Mouse (Mus musculus): ENCODE data around the gene Trim7. TPM values are rescaled to one million over a fixed set of nuclear protein-coding genes. Genes with fewer than 3 reads are reported as not detected.
A peak's percentile ranks its signal among the peaks of the same experiment; 100 is the strongest.

Trim7 gene
- polyA plus RNA-seq, 1 experiment from 2014 or later: 1.1 TPM

GRCm38 (mm10) chr11:48793184-48793583 lies 32.8 kb upstream of the Trim7 start:
- no peak for ATAC-seq
- H3K4me1 ChIP-seq (replicated peaks): peaks cover 2% of the 10 kb centered on the region; the same call in 1 of the 2 replicates
- no peaks in the 10 kb centered on the region for H3K27me3 ChIP-seq (replicated peaks)
- H3K9ac ChIP-seq: no peak overlapping the region
- no peaks in the 10 kb centered on the region for H3K9me3 ChIP-seq
- H3K27ac ChIP-seq: no peak overlapping the region
- H3K36me3 ChIP-seq: no peaks in the 10 kb centered on the region
- no peak overlapping the region for H3K4me2 ChIP-seq (replicated peaks)
- H3K4me3 ChIP-seq (replicated peaks): no peak overlapping the region
- WGBS: 96% methylated on average over 3 of the region's 3 CpGs

GRCm38 (mm10) chr11:48795221-48795620 lies 30.7 kb upstream of the Trim7 start:
- Histone ChIP-seq H3K4me2 (replicated peaks) (no peak overlapping the region), H3K36me3 (no peaks in the 10 kb centered on the region), H3K9me3 (no peaks in the 10 kb centered on the region), H3K27ac (no peak overlapping the region), H3K27me3 (replicated peaks) (no peaks in the 10 kb centered on the region), H3K4me1 (replicated peaks) (peaks cover 5% of the 10 kb centered on the region; the same call in 1 of the 2 replicates), H3K4me3 (replicated peaks) (no peak overlapping the region), H3K9ac (no peak overlapping the region)
- WGBS: 94% methylated on average over 7 of the region's 7 CpGs
- no peak for ATAC-seq

- no peak overlapping the region for H3K4me2 ChIP-seq (replicated peaks)
- 81% methylated on average over 4 of the region's 4 CpGs for WGBS
- no peaks in the 10 kb centered on the region for H3K36me3 ChIP-seq
- ATAC-seq: no peak
- H3K4me1 ChIP-seq (replicated peaks): peaks cover 3% of the 10 kb centered on the region
- no peaks in the 10 kb centered on the region for H3K9me3 ChIP-seq
- H3K27ac ChIP-seq: no peak overlapping the region
- H3K9ac ChIP-seq: no peak overlapping the region
- no peak overlapping the region for H3K4me3 ChIP-seq (replicated peaks)
- no peaks in the 10 kb centered on the region for H3K27me3 ChIP-seq (replicated peaks)
Measured at GRCm38 (mm10) chr11:48796290-48796689, 29.6 kb upstream of the Trim7 start.

- Histone ChIP-seq H3K36me3 (peaks cover 5% of the 10 kb centered on the region), H3K9me3 (no peaks in the 10 kb centered on the region), H3K4me3 (replicated peaks) (no peak overlapping the region), H3K4me1 (replicated peaks) (peaks cover 11% of the 10 kb centered on the region), H3K27me3 (replicated peaks) (no peaks in the 10 kb centered on the region), H3K27ac (no peak overlapping the region), H3K9ac (no peak overlapping the region), H3K4me2 (replicated peaks) (no peak overlapping the region)
- ATAC-seq: no peak
- WGBS: 65% methylated on average over 5 of the region's 5 CpGs
Measured at GRCm38 (mm10) chr11:48797287-48797686, 28.7 kb upstream of the Trim7 start.

- WGBS: 75% methylated on average over 7 of the region's 7 CpGs
- Histone ChIP-seq H3K4me1 (replicated peaks) (peaks cover 19% of the 10 kb centered on the region), H3K27me3 (replicated peaks) (no peaks in the 10 kb centered on the region), H3K27ac (no peak overlapping the region), H3K9me3 (no peaks in the 10 kb centered on the region), H3K4me3 (replicated peaks) (0 out of 2 replicates have a peak overlapping the region, but pooled peaks have one; percentile 65), H3K4me2 (replicated peaks) (peak overlapping the region; percentile 77), H3K36me3 (peaks cover 14% of the 10 kb centered on the region), H3K9ac (0 out of 2 replicates have a peak overlapping the region, but pooled peaks have one; percentile 0)
- no peak for ATAC-seq
Measured at GRCm38 (mm10) chr11:48798308-48798707, 27.6 kb upstream of the Trim7 start.

GRCm38 (mm10) chr11:48798984-48799920 lies 26.7 kb upstream of the Trim7 start:
- peak; percentile 30 for ATAC-seq
- Histone ChIP-seq H3K9ac (peak overlapping the region; percentile 71), H3K27me3 (replicated peaks) (no peaks in the 10 kb centered on the region), H3K9me3 (no peaks in the 10 kb centered on the region), H3K27ac (peak overlapping the region; percentile 98), H3K4me1 (replicated peaks) (peaks cover 19% of the 10 kb centered on the region), H3K36me3 (peaks cover 22% of the 10 kb centered on the region), H3K4me3 (replicated peaks) (peak overlapping the region; percentile 65), H3K4me2 (replicated peaks) (peak overlapping the region; percentile 77)
- WGBS: 7% methylated on average over 18 of the region's 18 CpGs

- H3K4me3 ChIP-seq (replicated peaks): peak within 1 kb of the TSS; percentile 65
- H3K9me3 ChIP-seq: no peaks in the 10 kb centered on the region
- H3K4me2 ChIP-seq (replicated peaks): peak within 1 kb of the TSS; percentile 77
- WGBS: under 1% methylated on average over 47 of the region's 47 CpGs
- peak within 1 kb of the TSS; percentile 98 for H3K27ac ChIP-seq
- no peaks in the 10 kb centered on the region for H3K27me3 ChIP-seq (replicated peaks)
- peaks cover 30% of the 10 kb centered on the region for H3K36me3 ChIP-seq
- peaks cover 19% of the 10 kb centered on the region for H3K4me1 ChIP-seq (replicated peaks)
- peak within 1 kb of the TSS; percentile 71 for H3K9ac ChIP-seq
- peak; percentile 92 for ATAC-seq
Measured at GRCm38 (mm10) chr11:48799921-48800701, 25.8 kb upstream of the Trim7 start, which contains the start of gene Rack1. TSS of gene Rack1 (plus strand) at chr11:48800332.

GRCm38 (mm10) chr11:48801831-48802772 lies 23.8 kb upstream of the Trim7 start:
- Histone ChIP-seq H3K27me3 (replicated peaks) (no peaks in the 10 kb centered on the region), H3K4me3 (replicated peaks) (peak overlapping the region; percentile 65), H3K36me3 (peaks cover 42% of the 10 kb centered on the region), H3K4me1 (replicated peaks) (peaks cover 19% of the 10 kb centered on the region), H3K27ac (no peak overlapping the region), H3K9me3 (no peaks in the 10 kb centered on the region), H3K4me2 (replicated peaks) (peak overlapping the region; percentile 77), H3K9ac (peak overlapping the region; percentile 71)
- no peak for ATAC-seq
- WGBS: 65% methylated on average over 17 of the region's 17 CpGs

GRCm38 (mm10) chr11:48803988-48804387 lies 22.0 kb upstream of the Trim7 start:
- Histone ChIP-seq H3K4me2 (replicated peaks) (no peak overlapping the region), H3K4me3 (replicated peaks) (no peak overlapping the region), H3K9me3 (no peaks in the 10 kb centered on the region), H3K36me3 (peaks cover 53% of the 10 kb centered on the region), H3K9ac (no peak overlapping the region), H3K27ac (no peak overlapping the region), H3K27me3 (replicated peaks) (no peaks in the 10 kb centered on the region), H3K4me1 (replicated peaks) (peaks cover 17% of the 10 kb centered on the region)
- ATAC-seq: no peak
- WGBS: 100% methylated on average over 2 of the region's 2 CpGs

GRCm38 (mm10) chr11:48804922-48805321 lies 21.0 kb upstream of the Trim7 start:
- Histone ChIP-seq H3K4me3 (replicated peaks) (no peak overlapping the region), H3K27ac (no peak overlapping the region), H3K4me2 (replicated peaks) (no peak overlapping the region), H3K9ac (no peak overlapping the region), H3K27me3 (replicated peaks) (no peaks in the 10 kb centered on the region), H3K36me3 (peaks cover 53% of the 10 kb centered on the region), H3K4me1 (replicated peaks) (peaks cover 17% of the 10 kb centered on the region), H3K9me3 (no peaks in the 10 kb centered on the region)
- WGBS: 93% methylated on average over 2 of the region's 2 CpGs
- ATAC-seq: no peak

- no peaks in the 10 kb centered on the region for H3K27me3 ChIP-seq (replicated peaks)
- peaks cover 53% of the 10 kb centered on the region for H3K36me3 ChIP-seq
- H3K4me3 ChIP-seq (replicated peaks): no peak overlapping the region
- H3K4me1 ChIP-seq (replicated peaks): peaks cover 11% of the 10 kb centered on the region; the same call in 1 of the 2 replicates
- no peak overlapping the region for H3K4me2 ChIP-seq (replicated peaks)
- H3K9me3 ChIP-seq: no peaks in the 10 kb centered on the region
- 55% methylated on average over 21 of the region's 21 CpGs for WGBS
- H3K27ac ChIP-seq: no peak overlapping the region
- H3K9ac ChIP-seq: no peak overlapping the region
- peak; percentile 72 for ATAC-seq
Measured at GRCm38 (mm10) chr11:48806856-48807562, 18.9 kb upstream of the Trim7 start.

Data from intestine, embryonic 15.5 days (tissue).